Mouse (Mus musculus) hindbrain, postnatal 0 days (tissue): ENCODE results near the gene Atg2a. TPM values are rescaled to one million over a fixed set of nuclear protein-coding genes. Genes with fewer than 3 reads are reported as not detected.

Experiments
- ATAC-seq: fragments of 200-750 bp; cut with Nextera tagmentation; 2 replicates; pipeline ENCODE4 v1.8.0; 2017; ENCODE audit warnings: mild to moderate bottlenecking, moderate TSS enrichment, moderate library complexity
- DNase-seq: peaks from one replicate; pipeline ENCODE4 v3.0.0-alpha.2; 2015; ENCODE audit warnings: low spot score
- H3K27ac ChIP-seq: fragments of 300-500 bp; sonication (generic); 2 replicates; pipeline ENCODE4 v1.5.1; 2014; ENCODE audit warnings: mild to moderate bottlenecking
- H3K27me3 ChIP-seq: fragments of 300-500 bp; sonication (generic); 2 replicates; pipeline ENCODE4 v1.6.1; 2014; ENCODE audit warnings: low read length, mixed read lengths; ENCODE audit not compliant: insufficient read depth
- H3K36me3 ChIP-seq: fragments of 300-500 bp; sonication (generic); 2 replicates; pipeline ENCODE4 v1.6.1; 2014; ENCODE audit warnings: low read length, mixed read lengths; ENCODE audit not compliant: insufficient read depth
- H3K4me1 ChIP-seq: fragments of 300-500 bp; sonication (generic); 2 replicates; pipeline ENCODE4 v1.6.1; 2014; ENCODE audit warnings: antibody characterized with exemption, low read length, mixed read lengths; ENCODE audit not compliant: insufficient read depth
- H3K4me2 ChIP-seq: fragments of 300-500 bp; sonication (generic); 2 replicates; pipeline ENCODE4 v1.6.1; 2014; ENCODE audit warnings: low read depth, mild to moderate bottlenecking, low read length, moderate library complexity, mixed read lengths
- H3K4me3 ChIP-seq: fragments of 300-500 bp; sonication (generic); 2 replicates; pipeline ENCODE4 v1.5.1; 2014; ENCODE audit warnings: low read length
- H3K9ac ChIP-seq: fragments of 300-500 bp; sonication (generic); replicated peaks from 2 replicates; pipeline ENCODE4 v1.6.1; 2014; ENCODE audit warnings: mild to moderate bottlenecking, low read length, moderate library complexity, mixed read lengths
- H3K9me3 ChIP-seq: fragments of 300-500 bp; sonication (generic); 2 replicates; pipeline ENCODE4 v1.6.1; 2016; ENCODE audit warnings: low read length, mixed read lengths
- CTCF ChIP-seq: IDR thresholded peaks from 2 replicates; pipeline ENCODE4 v1.5.1; 2016; ENCODE audit warnings: antibody characterized with exemption, control low read depth, low read depth
- WGBS: fragments of 180-500 bp; shearing (Covaris S2); extraction: QIAGEN DNeasy Blood & Tissue Kit; methylation state at CpG from one replicate; pipeline ENCODE4 v1.1.7; 2014; 5-methylcytosine and 5-hydroxymethylcytosine counted together
- polyA plus RNA-seq: library from polyadenylated mRNA; unstranded; fragments of >200 nt; fragmentation: Nextera tagmentation; extraction: Ambion mirVana; gene quantifications from 2 replicates; pipeline ENCODE4 v1.2.1, GENCODE M21; 2015
- total RNA-seq: library from RNA; depleted of rRNA; stranded (reverse); fragments of >200 nt; gene quantifications from 2 replicates; pipeline ENCODE4 v1.2.3, GENCODE M21; 2014

Atg2a gene
- total and polyA plus RNA-seq, 2 experiments from 2014 or later = 8.9 to 43.4 TPM

DNA sequence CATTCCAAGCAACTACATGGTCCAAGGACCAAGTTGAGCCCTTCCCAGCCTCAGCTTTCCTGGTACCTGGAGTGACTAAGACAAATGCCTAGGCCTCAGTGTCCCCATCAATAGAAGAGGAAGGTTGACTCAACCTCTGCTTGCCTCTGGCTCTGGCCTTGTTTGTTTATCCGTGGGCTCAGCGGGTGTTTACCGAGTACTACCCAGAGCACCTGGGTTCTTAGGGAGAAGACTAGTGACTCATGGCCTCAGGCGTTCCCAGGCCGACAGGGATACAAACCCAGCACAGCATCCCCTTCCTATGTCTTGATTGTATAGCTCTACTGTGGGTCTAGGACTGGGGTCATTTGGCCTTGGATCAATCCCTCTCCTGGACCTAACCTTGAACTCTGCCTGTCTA is 1.8 kb downstream of the Atg2a start:
- no peak overlapping the region for H3K4me3 ChIP-seq
- H3K9ac ChIP-seq = no peak overlapping the region
- no peaks in the 10 kb centered on the region for H3K27me3 ChIP-seq
- H3K27ac ChIP-seq = no peak overlapping the region
- H3K4me1 ChIP-seq = peaks cover 7% of the 10 kb centered on the region; the same call in 1 of the 2 replicates
- DNase-seq (no peak), ATAC-seq (no peak)
- WGBS = 82% methylated on average over 5 of the region's 5 CpGs
- H3K36me3 ChIP-seq = peaks cover 37% of the 10 kb centered on the region
- TF ChIP-seq CTCF = no peak
- H3K9me3 ChIP-seq = no peaks in the 10 kb centered on the region
- H3K4me2 ChIP-seq = no peak overlapping the region

DNA sequence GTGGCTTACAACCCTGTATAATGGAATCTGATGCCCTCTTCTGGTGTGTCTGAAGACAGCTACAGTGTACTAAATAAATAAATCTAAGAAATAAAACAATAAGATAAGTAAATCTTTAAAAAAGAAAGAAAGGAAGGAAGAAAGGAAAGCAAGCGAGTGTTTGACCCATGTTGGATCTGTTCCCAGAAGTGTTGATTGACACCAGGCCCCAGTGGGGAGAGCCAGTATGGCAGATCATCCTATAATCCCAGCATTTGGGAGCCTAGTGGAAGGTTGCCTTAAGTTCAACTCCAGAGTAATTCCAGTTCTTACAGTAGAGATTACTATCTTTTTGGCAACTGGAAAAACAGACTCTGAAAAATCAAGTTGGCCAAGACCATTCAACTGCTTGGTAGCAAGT is 4.3 kb downstream of the Atg2a start:
- no peak overlapping the region for H3K4me3 ChIP-seq
- peaks cover 7% of the 10 kb centered on the region; the same call in 1 of the 2 replicates for H3K4me1 ChIP-seq
- H3K27me3 ChIP-seq = no peaks in the 10 kb centered on the region
- 51% methylated on average over 1 of the region's 1 CpGs for WGBS
- H3K9me3 ChIP-seq = no peaks in the 10 kb centered on the region
- no peak overlapping the region for H3K9ac ChIP-seq
- no peak overlapping the region for H3K4me2 ChIP-seq
- no peak overlapping the region for H3K27ac ChIP-seq
- no peak for TF ChIP-seq CTCF
- H3K36me3 ChIP-seq = peaks cover 52% of the 10 kb centered on the region
- no peak for ATAC-seq
- DNase-seq = no peak

DNA sequence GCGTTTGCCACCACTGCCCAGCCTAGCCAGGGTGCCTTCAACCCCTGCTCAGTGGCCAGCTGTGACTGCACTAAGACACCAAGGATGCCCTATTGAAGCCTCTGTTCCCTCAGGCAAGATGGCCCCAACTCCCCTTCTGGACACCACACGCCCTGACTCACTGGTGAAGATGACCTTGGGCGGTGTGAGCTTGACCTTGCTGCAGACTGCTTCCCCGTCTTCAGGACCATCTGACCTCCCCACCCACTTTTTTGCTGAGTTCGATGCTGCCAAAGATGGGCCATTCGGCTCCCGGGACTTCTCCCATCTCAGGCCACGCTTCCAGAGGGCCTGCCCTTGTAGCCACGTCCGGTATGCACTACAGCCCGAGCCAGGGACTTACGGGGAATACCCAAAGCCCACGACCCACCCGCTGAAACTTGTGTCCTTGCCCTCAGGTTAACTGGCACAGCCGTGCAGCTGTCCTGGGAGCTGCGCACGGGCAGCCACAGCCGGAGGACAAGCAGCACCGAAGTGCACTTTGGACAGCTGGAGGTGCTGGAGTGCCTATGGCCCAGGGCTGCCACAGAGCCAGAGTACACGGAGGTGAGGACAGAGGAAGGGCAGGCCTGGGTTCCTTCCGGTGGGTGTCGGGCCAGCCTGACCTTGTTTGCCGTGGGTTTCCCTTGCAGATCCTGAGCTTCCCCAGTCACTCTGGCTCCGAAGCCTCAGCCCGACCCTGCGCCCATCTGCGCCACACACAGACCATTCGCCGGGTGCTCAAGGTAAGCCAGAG is 6.2 kb downstream of the Atg2a start:
- TF ChIP-seq CTCF = no peak
- H3K4me2 ChIP-seq = no peak overlapping the region
- 94% methylated on average over 29 of the region's 29 CpGs for WGBS
- peaks cover 70% of the 10 kb centered on the region for H3K36me3 ChIP-seq
- H3K27me3 ChIP-seq = no peaks in the 10 kb centered on the region
- DNase-seq (no peak), ATAC-seq (no peak)
- H3K4me1 ChIP-seq = peaks cover 2% of the 10 kb centered on the region; the same call in 1 of the 2 replicates
- H3K27ac ChIP-seq = no peak overlapping the region
- no peaks in the 10 kb centered on the region for H3K9me3 ChIP-seq
- no peak overlapping the region for H3K4me3 ChIP-seq
- H3K9ac ChIP-seq = no peak overlapping the region

DNA sequence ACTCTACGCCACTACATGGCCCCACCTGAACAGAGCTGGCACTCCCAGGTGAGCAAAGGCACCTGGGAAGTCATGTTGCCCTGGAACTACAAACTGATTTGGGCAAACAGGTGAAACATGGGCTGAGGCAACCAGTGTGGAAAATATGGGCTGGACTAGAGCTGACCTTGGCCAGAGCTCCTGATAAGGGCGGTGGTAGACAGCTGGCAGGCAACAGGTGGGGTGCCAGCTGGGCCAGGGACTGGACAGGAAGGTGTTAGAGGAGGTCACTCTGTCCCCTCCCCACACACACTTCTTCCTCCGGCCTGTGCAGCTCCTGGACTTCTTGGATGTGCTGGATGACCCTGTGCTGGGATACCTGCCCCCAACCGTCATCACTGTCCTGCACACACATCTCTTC is 11.6 kb downstream of the Atg2a start:
- no peak overlapping the region for H3K27ac ChIP-seq
- peaks cover 72% of the 10 kb centered on the region for H3K36me3 ChIP-seq
- ATAC-seq (no peak), DNase-seq (no peak)
- TF ChIP-seq CTCF = no peak
- no peaks in the 10 kb centered on the region for H3K27me3 ChIP-seq
- no peaks in the 10 kb centered on the region for H3K4me1 ChIP-seq
- no peak overlapping the region for H3K4me3 ChIP-seq
- H3K4me2 ChIP-seq = no peak overlapping the region
- no peaks in the 10 kb centered on the region for H3K9me3 ChIP-seq
- no peak overlapping the region for H3K9ac ChIP-seq
- WGBS = 90% methylated on average over 4 of the region's 4 CpGs

DNA sequence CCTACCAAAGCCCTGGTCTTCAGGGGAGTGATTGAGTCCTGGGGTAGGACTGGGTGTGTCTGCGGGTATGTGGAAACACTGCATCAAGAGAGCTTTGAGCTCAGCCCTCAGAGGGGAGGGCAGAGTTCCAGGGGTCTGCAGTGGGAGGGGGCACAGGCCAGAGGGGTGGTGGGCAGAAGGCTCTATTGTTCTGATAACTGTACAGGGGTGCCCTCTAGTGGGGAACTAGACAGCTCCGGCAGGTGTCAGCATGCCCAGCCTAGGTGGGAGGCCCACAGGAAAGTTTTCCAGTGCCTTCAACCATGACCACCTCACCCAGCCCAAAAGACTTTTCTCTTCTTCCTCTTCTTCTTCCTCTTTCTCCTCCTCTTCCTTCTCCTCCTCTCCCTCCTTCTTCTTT is 19.0 kb downstream of the Atg2a start:
- Histone ChIP-seq H3K4me2 (no peak overlapping the region), H3K4me1 (no peaks in the 10 kb centered on the region), H3K9ac (no peak overlapping the region), H3K36me3 (peaks cover 48% of the 10 kb centered on the region), H3K27me3 (no peaks in the 10 kb centered on the region), H3K27ac (no peak overlapping the region), H3K4me3 (no peak overlapping the region), H3K9me3 (no peaks in the 10 kb centered on the region)
- DNase-seq (peak; percentile 44), ATAC-seq (0 out of 2 replicates have a peak, but pooled peaks have one; percentile 18)
- 72% methylated on average over 2 of the region's 2 CpGs for WGBS
- TF ChIP-seq CTCF = peak; percentile 45; the same call in 1 of the 2 replicates

DNA sequence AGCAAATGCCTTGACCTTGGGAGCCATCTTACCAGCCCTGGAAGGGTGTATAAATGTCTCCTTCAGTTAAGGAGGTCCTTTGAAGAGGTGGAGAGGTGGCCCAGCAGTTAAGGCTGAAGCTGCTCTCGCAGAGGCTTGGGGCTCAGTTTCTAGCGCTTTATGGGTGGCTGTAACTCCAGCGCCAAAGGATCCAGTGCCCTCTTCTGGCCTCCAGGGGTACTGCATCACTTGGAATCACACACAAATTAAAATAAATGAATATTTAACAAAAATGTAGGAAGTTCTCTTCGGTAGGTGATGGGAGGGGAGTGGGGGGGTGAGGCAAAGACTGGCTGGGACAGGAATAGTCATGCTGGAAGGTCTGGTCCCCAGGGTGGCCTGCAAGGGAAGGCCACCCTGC is 19.5 kb downstream of the Atg2a start:
- 80% methylated on average over 4 of the region's 4 CpGs for WGBS
- H3K4me1 ChIP-seq = no peaks in the 10 kb centered on the region
- DNase-seq (no peak), ATAC-seq (no peak)
- TF ChIP-seq CTCF = peak; percentile 53
- H3K9ac ChIP-seq = no peak overlapping the region
- H3K9me3 ChIP-seq = no peaks in the 10 kb centered on the region
- no peak overlapping the region for H3K4me2 ChIP-seq
- H3K36me3 ChIP-seq = peaks cover 44% of the 10 kb centered on the region
- H3K27ac ChIP-seq = no peak overlapping the region
- no peaks in the 10 kb centered on the region for H3K27me3 ChIP-seq
- H3K4me3 ChIP-seq = no peak overlapping the region

DNA sequence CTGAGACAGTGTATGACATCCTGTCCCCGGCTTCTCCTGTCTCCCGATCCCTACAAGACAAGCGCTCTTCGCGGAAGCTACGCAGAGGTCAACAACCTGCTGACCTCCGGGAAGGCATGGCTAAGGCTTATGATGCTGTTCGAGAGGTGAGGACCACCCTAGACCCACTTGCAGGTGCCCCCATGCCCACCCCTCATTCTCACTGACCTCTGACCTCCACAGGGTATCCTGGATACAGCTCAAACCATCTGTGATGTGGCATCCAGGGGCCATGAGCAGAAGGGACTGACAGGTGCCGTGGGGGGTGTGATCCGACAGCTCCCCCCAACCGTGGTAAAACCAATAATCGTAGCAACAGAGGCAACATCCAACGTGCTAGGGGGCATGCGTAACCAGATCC is 19.9 kb downstream of the Atg2a start:
- TF ChIP-seq CTCF = no peak
- Histone ChIP-seq H3K4me1 (no peaks in the 10 kb centered on the region), H3K4me2 (no peak overlapping the region), H3K27ac (no peak overlapping the region), H3K4me3 (no peak overlapping the region), H3K27me3 (no peaks in the 10 kb centered on the region), H3K9ac (no peak overlapping the region), H3K36me3 (peaks cover 39% of the 10 kb centered on the region), H3K9me3 (no peaks in the 10 kb centered on the region)
- no peak for DNase-seq
- WGBS = 94% methylated on average over 14 of the region's 14 CpGs
- ATAC-seq = no peak
